ENCODE assay signal across 8 mouse cellular contexts in genomic region chr4:62699191-62699812, GRCm38 (mm10).
DNase-seq lines count a peak whose midpoint lies in the region; ATAC-seq and TF ChIP-seq lines count a peak whose summit lies in the region.

No protein-coding gene starts in this region.

- H3K4me2 ChIP-seq in embryonic facial prominence, embryonic 14.5 days (ENCODE audit: low read depth, low read length): peak overlapping the region; percentile 69
- H3K4me2 ChIP-seq in limb, embryonic 12.5 days: peak overlapping the region; percentile 75
- peak overlapping the region; percentile 37 for H3K4me2 ChIP-seq in midbrain, embryonic 12.5 days (replicated peaks)

- no peak for TF ChIP-seq CTCF in spleen, adult 2 months (IDR thresholded peaks at IDR 0.05; ENCODE audit: extremely low read depth, insufficient read depth, insufficient read length, insufficient replicate concordance)

- H3K4me3 ChIP-seq in embryonic facial prominence, embryonic 14.5 days (ENCODE audit: low read depth, low read length): peak overlapping the region; percentile 48
- H3K4me3 ChIP-seq in limb, embryonic 12.5 days (replicated peaks): peak overlapping the region; percentile 43
- peak overlapping the region; percentile 12; the same call in 1 of the 2 replicates for H3K4me3 ChIP-seq in midbrain, embryonic 12.5 days
- H3K4me3 ChIP-seq in spleen, adult 2 months (ENCODE audit: extremely low read depth, insufficient read depth, insufficient read length): peak overlapping the region; percentile 36

- H3K9me3 ChIP-seq in embryonic facial prominence, embryonic 14.5 days (ENCODE audit: control insufficient read depth, low read length): no peaks in the 10 kb centered on the region
- no peaks in the 10 kb centered on the region for H3K9me3 ChIP-seq in limb, embryonic 12.5 days
- H3K9me3 ChIP-seq in midbrain, embryonic 12.5 days: no peaks in the 10 kb centered on the region

- H3K27ac ChIP-seq in embryonic facial prominence, embryonic 14.5 days (replicated peaks; ENCODE audit: low read depth, low read length): peak overlapping the region; percentile 84
- peak overlapping the region; percentile 88 for H3K27ac ChIP-seq in limb, embryonic 12.5 days
- peak overlapping the region; percentile 50; the same call in 1 of the 2 replicates for H3K27ac ChIP-seq in midbrain, embryonic 12.5 days (replicated peaks)
- peak overlapping the region; percentile 10; the same call in 1 of the 2 replicates for H3K27ac ChIP-seq in spleen, adult 2 months (ENCODE audit: insufficient read depth, low read length)

- WGBS in embryonic facial prominence, embryonic 14.5 days: 6% methylated on average over 10 of the region's 10 CpGs
- 2% methylated on average over 10 of the region's 10 CpGs for WGBS in limb, embryonic 12.5 days
- 1% methylated on average over 10 of the region's 10 CpGs for WGBS in midbrain, embryonic 12.5 days
- WGBS in spleen, adult 2 months: 29% methylated on average over 10 of the region's 10 CpGs

- peak; percentile 31 for DNase-seq in thymus, postnatal 25 days
- DNase-seq in thymus, postnatal 0 days (ENCODE audit: low spot score): no peak
- DNase-seq in embryonic facial prominence, embryonic 14.5 days (ENCODE audit: low spot score): peak; percentile 98
- DNase-seq in heart, adult 9 months (ENCODE audit: low spot score in 2 of 2): peak; percentile 97 to 98
- DNase-seq in kidney, adult 9 months: peak; percentile 95
- peak in 1 of 2 experiments; percentile 58 for DNase-seq in spleen, adult 2 months (ENCODE audit: low read depth in 1 of 2, low spot score in 2 of 2)

- peak overlapping the region; percentile 67 for H3K9ac ChIP-seq in embryonic facial prominence, embryonic 14.5 days (ENCODE audit: low read depth, low read length)
- peak overlapping the region; percentile 57 for H3K9ac ChIP-seq in limb, embryonic 12.5 days (replicated peaks)
- peak overlapping the region; percentile 41; the same call in 1 of the 2 replicates for H3K9ac ChIP-seq in midbrain, embryonic 12.5 days (replicated peaks)

- peaks cover 36% of the 10 kb centered on the region for H3K36me3 ChIP-seq in embryonic facial prominence, embryonic 14.5 days (ENCODE audit: control insufficient read depth, insufficient read depth, low read length)
- peaks cover 45% of the 10 kb centered on the region for H3K36me3 ChIP-seq in limb, embryonic 12.5 days
- peaks cover 48% of the 10 kb centered on the region for H3K36me3 ChIP-seq in midbrain, embryonic 12.5 days
- peaks cover 13% of the 10 kb centered on the region for H3K36me3 ChIP-seq in spleen, adult 2 months (ENCODE audit: control insufficient read depth, insufficient read depth, low read length)

- TF ChIP-seq POLR2A in spleen, adult 2 months (IDR thresholded peaks at IDR 0.05; ENCODE audit: low read depth, low read length): peak; percentile 38

- no peaks in the 10 kb centered on the region for H3K27me3 ChIP-seq in embryonic facial prominence, embryonic 14.5 days (replicated peaks; ENCODE audit: control insufficient read depth, insufficient read depth, low read length)
- H3K27me3 ChIP-seq in limb, embryonic 12.5 days: no peaks in the 10 kb centered on the region
- H3K27me3 ChIP-seq in midbrain, embryonic 12.5 days: no peaks in the 10 kb centered on the region
- no peaks in the 10 kb centered on the region for H3K27me3 ChIP-seq in spleen, adult 2 months (ENCODE audit: control insufficient read depth, insufficient read depth, low read length)

- peaks cover 29% of the 10 kb centered on the region for H3K4me1 ChIP-seq in embryonic facial prominence, embryonic 14.5 days (ENCODE audit: control insufficient read depth, insufficient read depth, low read length)
- peaks cover 41% of the 10 kb centered on the region for H3K4me1 ChIP-seq in limb, embryonic 12.5 days (replicated peaks)
- peaks cover 44% of the 10 kb centered on the region for H3K4me1 ChIP-seq in midbrain, embryonic 12.5 days
- H3K4me1 ChIP-seq in spleen, adult 2 months (ENCODE audit: control insufficient read depth, insufficient read depth, insufficient read length): no peaks in the 10 kb centered on the region; the same call in 1 of the 2 replicates

- ATAC-seq in embryonic facial prominence, embryonic 14.5 days (ENCODE audit: low read depth): peak; percentile 90
- ATAC-seq in limb, embryonic 12.5 days (ENCODE audit: insufficient number of reproducible peaks, insufficient read depth, low FRiP score, low TSS enrichment, low read depth): peak; percentile 90
- peak; percentile 88 for ATAC-seq in midbrain, embryonic 12.5 days (ENCODE audit: low FRiP score, low read depth)

Comparison
In these comparisons a context has a peak if more than half of its experiments do, and no peak if none do; other contexts are left out.
1. H3K27ac ChIP-seq: peak in every context shown above with its lines; median percentile 88 in limb, embryonic 12.5 days; 84 in embryonic facial prominence, embryonic 14.5 days; 50 in midbrain, embryonic 12.5 days; 10 in spleen, adult 2 months.